In genomic region chr10:28262159-28262558, GRCm38 (mm10) we compare ENCODE assay signal across 14 mouse cellular contexts.
"Had no signal": no experiment of that assay in that cellular context is flagged by ENCODE, and none has a peak within 500 bp of the region (broad histone marks: within the 10 kb centered on the region; RNA-seq: fewer than 3 reads in every experiment).

No protein-coding gene starts in this region.

- H3K27ac ChIP-seq: hindbrain, embryonic 15.5 days; limb, embryonic 15.5 days; midbrain, embryonic 12.5 days; neural tube, embryonic 13.5 days had no signal

- H3K4me2 ChIP-seq: hindbrain, embryonic 15.5 days; limb, embryonic 15.5 days; midbrain, embryonic 12.5 days; neural tube, embryonic 13.5 days had no signal

- H3K9me3 ChIP-seq: hindbrain, embryonic 15.5 days; limb, embryonic 15.5 days; midbrain, embryonic 12.5 days; neural tube, embryonic 13.5 days had no signal

- DNase-seq: layer of hippocampus, adult 9-11 months; layer of hippocampus, postnatal 36 days; lung, adult 18-20 months; retina, postnatal 1 day; right cerebral cortex, postnatal 4 days; spleen, adult 18-20 months; thymus, adult 18-20 months; thymus, postnatal 14 days had no signal

- H3K36me3 ChIP-seq: hindbrain, embryonic 15.5 days had no signal

- H3K27me3 ChIP-seq: hindbrain, embryonic 15.5 days; limb, embryonic 15.5 days; midbrain, embryonic 12.5 days; neural tube, embryonic 13.5 days had no signal

- ATAC-seq: intestine, embryonic 16.5 days; midbrain, embryonic 16.5 days had no signal

- H3K9ac ChIP-seq: hindbrain, embryonic 15.5 days; limb, embryonic 15.5 days; midbrain, embryonic 12.5 days; neural tube, embryonic 13.5 days had no signal

- H3K4me3 ChIP-seq: hindbrain, embryonic 15.5 days; limb, embryonic 15.5 days; midbrain, embryonic 12.5 days; neural tube, embryonic 13.5 days had no signal

- H3K4me1 ChIP-seq: hindbrain, embryonic 15.5 days; limb, embryonic 15.5 days; midbrain, embryonic 12.5 days; neural tube, embryonic 13.5 days had no signal
